Mouse (Mus musculus) retina, postnatal 1 day (tissue): ENCODE measurements around the gene Oard1.
A peak's percentile ranks its signal among the peaks of the same experiment; 100 is the strongest.

Experiments
- DNase-seq: peaks from one replicate; pipeline ENCODE4 v3.0.0-alpha.2; 2012

The Oard1 gene

DNA sequence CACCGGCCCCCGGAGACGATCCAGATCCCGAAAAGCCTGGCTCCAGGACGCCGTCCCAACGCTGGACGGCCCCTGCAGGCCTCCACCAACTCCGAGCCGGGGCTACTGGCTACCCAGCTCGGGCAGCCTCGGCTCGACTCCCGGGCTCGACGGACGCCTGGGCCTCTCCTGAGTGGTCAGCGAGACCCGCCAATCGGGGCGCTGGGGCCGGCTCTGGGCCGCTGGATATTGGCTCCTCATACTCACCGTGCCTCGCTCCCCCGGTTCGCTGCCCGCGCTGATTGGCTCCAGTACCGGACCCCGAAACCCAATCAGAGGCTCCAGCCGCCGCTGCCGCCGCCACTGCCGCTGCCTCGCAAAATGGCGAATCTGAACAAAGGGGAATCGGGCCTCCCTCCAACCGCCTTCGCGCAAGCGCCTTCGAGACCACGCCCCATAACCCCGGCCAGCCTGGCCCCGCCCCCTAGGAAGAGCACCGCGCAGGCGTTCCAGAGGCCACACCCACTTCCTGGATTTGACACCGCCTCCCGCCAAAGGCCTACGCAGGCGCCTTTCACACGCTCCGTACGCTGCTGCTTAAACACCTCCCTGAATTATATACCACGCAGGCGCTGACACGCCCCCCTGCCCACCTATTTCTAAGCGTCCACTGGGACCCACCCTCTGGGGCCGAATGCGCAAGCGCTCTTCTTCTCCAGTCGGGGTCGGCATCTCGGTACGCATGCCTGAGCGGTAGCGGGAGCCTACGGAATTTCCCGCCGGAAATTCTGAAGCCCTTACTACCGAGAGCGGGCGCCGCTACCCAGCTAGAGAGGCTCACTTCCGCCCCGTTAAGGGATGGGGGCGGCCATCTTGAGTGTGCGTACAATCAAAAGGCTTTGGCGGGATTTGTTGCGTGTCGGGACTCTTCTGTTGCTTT, at the start of gene Oard1, which contains the start of gene Nfya:
Gene Oard1, plus strand, starts transcription at position 635 of the 919 bp plus-strand sequence.
Gene Nfya, minus strand, starts transcription at position 527 of the 919 bp plus-strand sequence.
- DNase-seq: peak; percentile 100

DNA sequence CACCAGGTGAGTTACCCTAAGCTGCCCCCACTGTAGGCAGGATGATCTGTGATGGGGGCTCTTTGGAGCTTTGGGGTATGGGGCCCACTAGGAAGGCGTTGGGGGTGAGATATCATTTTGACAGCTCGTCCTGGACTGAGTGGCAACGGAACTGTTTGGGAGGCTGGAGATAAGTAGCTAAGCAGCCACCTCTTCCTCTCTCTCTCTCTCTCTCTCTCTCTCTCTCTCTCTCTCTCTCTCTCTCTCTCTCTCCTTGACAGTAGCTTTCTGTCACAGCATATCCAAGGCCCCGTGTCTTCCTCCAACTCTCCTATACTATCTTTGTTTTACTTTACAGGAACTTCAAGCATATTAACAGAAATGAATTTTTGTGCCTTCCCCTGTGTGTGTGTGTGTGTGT, 49.4 kb upstream of the Oard1 start:
- DNase-seq: no peak

DNA sequence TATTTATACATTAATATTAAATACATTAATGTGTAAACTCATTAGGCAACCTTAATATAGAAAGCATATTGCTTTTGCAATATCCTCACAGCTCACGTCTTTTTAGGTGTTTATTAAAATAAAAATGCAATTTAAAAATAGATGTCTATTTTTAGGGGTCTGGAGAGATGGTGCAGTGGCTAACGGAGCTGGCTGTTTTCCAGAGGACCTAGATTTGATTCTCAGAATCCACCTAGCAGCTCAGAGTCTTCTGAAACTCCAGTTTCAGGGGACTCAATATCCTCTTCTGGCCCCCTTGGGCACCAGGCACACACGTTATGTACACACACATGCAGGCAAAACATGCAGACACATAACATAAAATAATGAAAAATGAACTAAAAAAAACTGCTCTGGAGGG, 47.5 kb upstream of the Oard1 start:
- DNase-seq: no peak

DNA sequence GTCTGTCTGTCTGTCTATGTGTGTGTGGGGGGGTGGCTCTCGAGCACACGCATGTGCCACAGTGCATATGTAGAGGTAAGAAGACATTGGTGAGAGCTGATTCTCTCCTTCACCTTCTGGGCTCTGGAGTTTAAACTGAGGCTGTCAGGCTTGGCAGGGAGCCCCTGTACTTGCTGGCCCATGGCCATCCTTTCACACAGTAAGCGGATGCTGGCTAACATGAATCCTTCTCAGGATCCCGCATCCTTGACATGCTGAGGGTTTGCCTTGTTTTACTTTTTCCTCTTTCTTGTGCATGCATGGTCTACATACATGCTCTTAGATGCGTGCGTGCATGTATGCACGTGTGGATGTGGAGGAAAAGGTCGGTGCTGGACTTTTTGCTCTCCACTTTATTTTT, 46.8 kb upstream of the Oard1 start:
- no peak for DNase-seq

DNA sequence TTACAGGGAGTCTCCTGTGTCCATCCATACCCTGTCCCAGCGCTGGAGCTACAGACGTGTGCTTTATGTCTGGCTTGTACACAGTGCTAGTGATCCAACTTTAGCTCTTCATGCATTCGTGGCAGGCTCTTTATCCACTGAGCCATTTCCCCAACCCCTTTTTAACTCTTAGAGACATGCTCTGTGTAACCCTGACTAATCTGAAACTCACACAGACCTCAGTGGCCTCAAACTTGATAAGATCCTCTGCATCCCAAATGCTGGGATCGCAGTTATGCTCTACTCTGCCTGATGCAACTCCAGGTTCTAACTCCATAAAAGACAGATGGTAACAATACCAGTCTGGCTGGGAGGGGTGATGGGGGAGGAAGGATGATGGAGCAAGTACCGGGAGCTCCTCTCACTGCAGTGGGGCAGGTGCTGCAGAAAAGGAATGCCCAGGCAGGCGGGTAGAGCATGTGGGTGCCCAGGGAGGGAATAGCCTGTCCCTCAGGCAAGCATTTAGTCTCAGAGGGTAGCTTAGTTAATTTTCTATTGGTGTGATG, 46.3 kb upstream of the Oard1 start:
- no peak for DNase-seq

DNA sequence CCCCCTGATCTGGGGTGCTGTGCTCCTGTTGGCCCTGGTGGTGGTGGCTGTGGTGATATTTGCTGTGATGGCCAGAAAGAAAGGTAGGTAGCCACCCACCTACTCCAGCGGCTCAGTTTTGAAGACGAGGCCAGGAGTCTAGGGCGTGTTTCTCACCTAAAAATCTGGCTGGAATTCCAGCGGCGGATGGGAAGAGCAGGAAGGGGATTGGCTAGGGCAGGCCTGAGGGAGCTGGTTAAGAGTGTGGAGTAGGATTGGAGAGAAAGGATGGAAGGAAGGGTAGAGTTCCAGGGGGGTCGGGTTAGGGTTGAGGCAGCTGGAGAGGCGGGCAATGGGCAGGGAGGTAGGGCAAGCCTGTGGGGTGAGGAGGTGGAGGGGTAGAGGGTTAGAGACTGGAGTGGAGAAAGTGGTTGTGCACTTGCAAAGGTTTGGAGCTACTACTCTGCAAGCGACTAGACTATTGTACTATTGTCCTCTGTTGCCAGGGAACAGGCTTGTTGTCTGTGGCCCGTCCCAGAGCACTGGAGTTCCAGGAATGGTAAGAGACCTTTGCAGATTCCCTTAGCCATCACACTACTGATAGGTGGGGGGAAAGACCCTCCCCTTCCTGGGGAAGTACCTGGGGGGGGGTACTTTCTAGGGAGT, 44.2 kb upstream of the Oard1 start:
- DNase-seq: peak; percentile 1

DNA sequence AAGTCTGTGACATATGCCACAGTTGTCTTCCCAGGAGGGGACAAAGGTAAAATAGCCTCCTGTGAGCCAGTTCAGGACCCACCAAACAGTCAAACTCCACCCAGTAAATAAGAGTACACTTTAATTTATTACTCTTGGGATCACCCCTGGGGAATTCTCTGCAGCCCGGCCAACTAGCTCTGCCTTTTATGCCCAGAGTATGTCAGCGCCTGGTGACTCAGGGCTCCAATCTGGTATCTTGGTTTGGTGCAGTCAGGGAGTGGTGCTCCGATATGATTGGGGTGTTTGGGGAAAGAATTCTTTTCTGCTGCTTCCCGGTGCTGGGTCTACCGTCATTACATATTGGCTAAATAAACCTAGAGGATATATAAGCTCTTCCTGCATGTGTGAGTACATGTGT, 43.0 kb upstream of the Oard1 start:
- no peak for DNase-seq

DNA sequence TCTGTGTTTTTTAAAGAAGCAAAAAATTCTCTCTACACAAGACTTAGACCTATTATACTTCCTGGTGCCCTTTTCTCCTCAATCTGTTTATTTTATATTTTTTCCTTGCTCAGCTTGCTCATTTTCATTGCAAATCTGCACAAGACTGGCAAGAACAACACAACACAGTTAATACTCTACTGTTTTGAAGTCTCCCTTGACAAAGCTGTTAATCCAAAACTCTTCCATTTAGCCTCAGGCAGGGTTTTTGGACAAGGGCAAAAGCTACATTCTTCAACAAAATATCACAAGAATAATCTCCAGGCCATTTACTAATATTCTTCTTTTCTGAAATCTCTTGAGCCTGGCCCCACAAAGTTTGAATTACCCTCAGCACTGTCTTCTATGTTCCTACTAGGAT, 38.2 kb upstream of the Oard1 start:
- DNase-seq: no peak

DNA sequence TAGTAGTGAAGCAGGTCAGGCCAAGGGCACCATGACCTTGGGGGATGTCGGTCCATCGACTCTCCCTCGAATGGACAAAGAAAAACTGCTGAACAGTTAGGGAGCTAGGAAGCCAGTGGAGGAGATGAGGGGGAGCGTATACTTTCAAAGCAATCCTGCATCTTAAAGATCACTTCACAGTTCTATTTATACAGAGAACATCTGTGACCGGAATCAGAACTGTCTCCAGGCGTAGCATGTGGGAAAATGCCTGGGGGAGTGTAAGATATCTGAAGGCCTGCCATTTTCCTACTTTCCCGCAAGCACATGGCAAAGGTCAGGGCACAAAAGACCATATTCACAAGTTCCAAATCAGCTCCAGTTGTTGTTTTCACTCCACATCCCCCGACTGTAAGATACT, 36.8 kb upstream of the Oard1 start:
- DNase-seq: no peak

DNA sequence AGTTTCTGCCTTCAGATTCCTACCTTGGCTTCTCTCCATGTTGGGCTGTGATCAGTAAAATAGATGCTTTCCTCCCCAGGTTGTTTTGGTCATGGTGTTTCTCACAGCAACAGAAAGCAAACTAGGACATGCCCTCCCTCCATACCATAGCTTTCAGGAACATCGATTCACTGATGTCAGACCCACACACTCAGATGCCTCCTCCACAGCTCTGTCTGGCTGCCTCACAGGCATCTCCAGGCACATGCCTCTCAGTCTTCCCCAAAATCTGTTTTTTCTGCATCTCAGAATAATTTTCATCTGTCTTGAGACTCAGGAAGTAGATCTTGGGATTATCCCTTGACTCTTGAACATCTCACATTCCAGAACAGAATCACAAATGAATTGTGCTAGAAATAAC, 33.7 kb upstream of the Oard1 start:
- DNase-seq: no peak

DNA sequence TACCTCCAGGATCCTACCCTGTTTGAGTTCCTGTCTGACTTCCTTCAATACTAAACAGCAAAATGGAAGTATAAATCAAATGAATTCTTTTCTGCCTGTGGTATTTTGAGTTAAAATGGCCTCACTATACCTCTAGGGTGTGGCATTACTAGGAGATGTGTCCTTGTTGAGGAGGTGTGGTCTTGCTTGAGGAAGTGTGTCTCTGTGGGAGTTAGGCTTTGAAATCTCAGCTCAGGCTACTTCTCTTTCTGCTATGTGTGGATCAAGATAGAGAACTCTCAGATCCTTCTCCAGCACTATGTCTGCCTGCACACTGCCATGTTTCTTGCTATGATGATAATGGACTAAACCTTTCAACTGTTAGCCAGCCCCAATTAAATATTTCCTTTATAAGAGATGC, 30.8 kb upstream of the Oard1 start:
- DNase-seq: no peak

DNA sequence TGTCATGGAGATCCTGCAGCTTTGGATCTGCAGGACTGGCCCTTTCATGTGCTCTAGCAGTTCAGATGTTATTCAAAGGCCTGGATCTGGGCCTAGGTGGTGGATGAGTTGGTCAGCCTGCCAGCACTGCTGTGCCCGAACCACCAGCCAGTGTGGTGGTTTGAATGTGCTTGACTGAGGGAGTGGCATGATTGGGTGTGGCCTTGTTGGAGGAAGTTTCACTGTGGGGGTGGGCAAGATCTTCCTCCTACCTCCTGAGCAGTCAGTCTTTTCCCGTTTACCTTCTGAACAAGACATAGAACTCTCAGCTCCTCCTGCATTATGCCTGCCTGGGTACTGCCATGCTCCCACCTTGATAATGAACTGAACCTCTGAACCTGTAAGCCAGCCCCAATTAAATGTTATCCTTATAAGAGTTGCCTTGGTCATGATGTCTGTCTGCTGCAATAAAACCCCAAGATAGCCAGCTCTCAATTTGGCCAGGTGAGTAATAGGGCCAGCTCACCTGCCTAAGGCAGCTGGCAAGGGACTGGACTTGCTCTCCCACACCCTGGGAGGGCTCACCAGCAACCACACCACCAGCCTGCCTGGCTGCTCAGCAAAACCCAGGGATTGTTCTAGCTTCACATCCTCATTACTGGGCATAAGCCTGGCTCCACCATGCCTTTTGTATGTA, 23.9 kb upstream of the Oard1 start:
- DNase-seq: no peak

DNA sequence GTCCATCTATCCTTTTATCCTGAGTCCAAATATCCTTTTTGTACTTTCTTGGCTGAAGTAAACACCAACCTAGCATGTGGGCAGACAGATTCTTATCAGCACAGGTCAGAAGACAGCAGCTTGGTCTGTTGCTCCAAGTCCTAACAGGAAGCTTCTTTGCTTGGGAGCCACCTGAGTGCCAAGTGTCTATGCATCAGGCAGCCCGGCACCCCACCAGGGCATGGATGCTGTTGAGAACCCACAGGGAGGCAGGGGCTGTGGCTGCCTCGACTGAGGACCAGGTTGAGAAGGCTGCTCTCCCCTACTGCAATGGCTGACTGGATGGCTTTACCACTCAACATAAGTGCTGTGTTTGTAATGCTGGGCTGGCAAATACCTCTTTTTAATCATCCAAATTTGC, 21.1 kb upstream of the Oard1 start:
- no peak for DNase-seq

DNA sequence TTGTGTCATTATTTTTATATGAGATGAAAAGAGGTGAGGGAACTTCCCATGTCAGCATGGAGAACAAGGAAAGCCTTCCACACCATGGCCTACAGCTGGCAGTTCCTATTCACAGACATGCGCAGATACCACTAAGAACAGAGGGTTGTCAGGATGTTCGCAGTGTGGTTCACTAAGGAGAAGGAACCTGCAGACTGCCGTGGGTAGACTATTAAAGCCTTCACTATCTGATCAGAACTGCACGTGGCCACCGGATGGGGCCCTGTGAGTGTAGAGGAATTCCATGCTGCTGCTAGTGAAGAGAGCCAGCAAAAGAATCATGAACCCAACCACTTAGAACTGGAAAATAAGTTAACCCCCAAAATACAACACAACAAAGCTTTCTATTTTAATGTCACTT, 20.4 kb upstream of the Oard1 start:
- DNase-seq: no peak

DNA sequence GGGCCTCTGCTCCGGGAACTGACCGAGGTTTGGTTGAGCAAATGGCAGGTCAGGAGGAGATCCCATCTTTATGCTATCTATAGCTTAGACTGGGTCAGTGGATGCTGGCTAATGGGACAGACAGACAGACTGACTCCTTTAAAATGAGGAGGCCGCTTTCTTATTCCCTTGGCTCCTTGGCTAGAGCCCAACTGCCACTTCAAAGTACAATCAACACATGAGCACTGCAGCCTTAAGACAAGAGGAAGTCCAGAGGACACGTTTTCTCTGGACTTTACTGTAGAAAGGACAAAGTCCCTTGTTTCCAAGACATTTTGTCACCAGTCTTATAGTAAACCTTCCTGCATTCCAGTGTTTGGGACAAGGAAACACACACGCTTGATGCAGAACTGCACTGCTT, 18.4 kb upstream of the Oard1 start:
- no peak for DNase-seq

DNA sequence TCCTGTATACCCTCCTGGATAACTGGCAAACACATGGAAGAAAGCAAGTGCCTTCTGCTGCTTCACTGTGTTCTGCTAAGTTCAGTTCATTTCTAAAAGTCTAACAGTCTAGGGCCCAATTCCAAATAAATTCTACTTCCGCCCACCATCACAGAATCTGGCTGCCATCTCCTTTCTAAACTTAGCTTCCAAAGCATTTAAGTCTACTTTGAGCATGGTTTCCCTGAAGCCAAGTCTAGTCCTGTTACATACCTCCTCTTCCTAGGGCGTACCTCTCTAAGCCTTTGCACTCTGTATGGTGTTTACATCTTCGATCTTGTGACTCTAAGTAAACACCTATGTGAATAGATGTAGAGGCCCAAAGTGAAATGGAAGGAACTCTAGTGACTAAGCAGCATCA, 17.2 kb upstream of the Oard1 start:
- DNase-seq: no peak

DNA sequence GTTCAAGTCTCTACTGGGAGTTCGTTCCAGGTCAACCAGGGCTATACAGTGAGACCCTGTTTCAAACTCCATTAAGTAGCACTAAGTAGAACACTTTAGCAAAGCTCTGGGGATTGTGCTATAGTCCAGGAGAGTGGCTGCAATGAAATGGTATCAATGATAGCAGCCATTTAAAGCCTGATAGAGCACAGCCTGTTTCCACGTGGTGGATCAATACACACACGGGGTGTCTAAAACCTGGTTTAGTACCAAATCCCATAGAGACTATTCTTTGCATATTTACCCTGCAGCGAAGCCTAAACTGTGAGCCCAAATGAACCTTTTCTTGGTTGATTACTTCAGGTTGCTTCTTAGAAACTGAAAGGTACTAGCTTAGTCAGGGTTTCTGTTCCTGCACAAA, 8.1 kb upstream of the Oard1 start:
- no peak for DNase-seq

DNA sequence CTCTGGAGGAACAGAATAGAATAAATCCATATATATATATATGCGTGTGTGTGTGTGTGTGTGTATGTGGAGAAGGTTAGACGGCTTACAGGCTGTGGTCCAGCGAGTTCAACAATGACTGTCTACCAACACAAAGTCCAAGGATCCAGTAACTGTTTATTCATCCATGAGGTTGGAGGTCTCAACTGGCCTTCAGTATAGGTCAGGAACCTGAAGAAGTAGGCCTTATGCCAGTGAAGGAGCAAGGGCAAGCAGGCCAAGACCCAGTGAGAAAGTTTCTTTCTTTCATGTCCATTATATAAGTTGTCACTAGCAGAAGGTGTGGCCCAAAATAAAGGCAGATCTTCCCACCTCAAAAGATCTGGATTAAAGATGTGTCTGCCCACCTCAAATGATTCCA, 7.1 kb upstream of the Oard1 start:
- DNase-seq: no peak

DNA sequence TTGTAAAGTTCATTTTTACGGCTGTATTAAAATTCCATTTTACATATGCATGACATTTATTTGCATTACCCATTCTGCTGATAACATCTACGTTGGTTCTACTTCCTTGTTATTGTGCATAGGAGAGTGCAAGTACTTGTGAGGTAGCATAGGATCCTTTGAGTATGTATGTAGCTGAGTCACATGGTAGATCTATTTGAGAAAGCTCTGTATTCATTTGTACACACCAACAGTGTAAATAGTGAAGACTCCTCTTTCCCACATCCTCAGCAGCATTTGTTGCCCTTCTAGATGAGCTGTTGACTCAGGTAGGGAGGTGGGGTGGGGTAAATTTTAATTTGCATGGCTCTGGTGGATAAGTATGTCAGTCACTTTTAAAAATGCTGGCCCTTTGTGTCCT, 6.0 kb upstream of the Oard1 start:
- no peak for DNase-seq

DNA sequence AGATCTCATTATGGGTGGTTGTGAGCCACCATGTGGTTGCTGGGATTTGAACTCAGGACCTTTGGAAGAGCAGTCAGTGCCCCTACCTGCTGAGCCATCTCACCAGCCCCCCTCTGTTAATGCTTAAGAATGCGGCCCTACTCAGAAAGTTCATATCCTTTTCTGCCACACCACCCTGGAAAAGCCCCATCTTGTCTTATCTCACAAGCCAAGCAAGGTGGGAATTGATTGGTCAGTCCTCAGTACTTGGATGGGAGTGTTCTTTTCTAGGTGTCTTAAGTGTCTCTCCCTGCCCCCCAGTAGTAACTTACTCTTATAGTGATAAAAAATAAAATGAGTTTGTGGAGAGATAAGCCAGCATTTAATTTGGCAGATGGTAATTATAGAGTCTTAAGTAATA, 5.1 kb upstream of the Oard1 start:
- no peak for DNase-seq

DNA sequence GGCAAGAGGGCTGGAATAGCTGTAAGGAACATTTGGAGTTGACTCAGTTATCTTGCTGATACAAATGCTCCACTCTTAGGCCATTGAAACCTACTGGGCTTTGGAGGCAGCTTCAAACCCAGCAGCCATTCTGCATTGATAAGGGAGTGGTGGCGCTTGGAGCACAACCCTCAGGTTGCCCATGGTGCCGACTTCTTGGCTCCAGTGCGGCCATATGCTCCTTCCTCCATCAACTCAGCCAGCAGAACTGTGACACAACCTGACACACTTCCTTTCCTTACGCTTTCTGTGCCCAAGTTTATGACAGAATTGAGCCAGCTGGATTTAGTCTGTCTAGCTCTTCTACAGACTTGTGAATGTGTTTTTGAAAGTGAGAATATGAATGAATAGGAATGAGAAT, 2.7 kb upstream of the Oard1 start:
- no peak for DNase-seq

DNA sequence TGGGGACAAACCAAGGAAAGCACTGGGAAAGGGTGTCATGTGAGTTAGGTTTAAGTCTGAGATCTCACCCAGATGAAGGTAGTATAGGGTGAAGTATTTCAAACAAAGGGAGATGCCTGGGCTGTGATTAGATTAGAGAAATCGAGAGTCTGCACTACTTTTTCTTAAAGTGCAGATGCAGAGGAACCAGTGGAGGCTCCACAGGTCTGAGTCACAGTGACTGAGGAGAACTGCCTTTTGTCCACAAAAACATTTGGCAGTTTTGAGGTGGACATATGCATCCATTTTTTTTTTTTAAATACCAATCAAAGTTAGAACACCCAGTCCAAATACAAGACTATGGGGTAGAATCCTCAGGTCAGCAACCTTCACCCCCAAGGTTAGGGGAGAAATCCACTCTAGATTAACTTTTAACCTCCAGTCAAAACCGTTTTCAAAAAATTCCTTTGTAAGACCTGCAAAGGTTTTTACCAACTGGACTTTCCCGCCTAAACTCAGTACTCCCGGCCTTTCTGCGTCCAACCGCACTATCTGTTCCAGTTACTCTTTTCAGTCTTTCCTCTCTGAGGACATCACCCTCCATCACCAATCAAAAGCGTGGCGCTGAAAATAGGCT, 1.8 kb upstream of the Oard1 start:
- no peak for DNase-seq
